In genomic region chr19:31763951-31764800, GRCm38 (mm10) we compare ENCODE assay signal across 8 mouse cellular contexts. TPM values are rescaled to one million over a fixed set of nuclear protein-coding genes. Genes with fewer than 3 reads are reported as not detected.
DNase-seq lines count a peak whose midpoint lies in the region; ATAC-seq and TF ChIP-seq lines count a peak whose summit lies in the region.

No protein-coding gene starts in this region.

- peak overlapping the region; percentile 98 for H3K4me2 ChIP-seq in embryonic facial prominence, embryonic 15.5 days (replicated peaks)
- peak overlapping the region; percentile 85 for H3K4me2 ChIP-seq in heart, embryonic 15.5 days
- peak overlapping the region; percentile 96 for H3K4me2 ChIP-seq in kidney, postnatal 0 days (ENCODE audit: low read length)

- peaks cover 23% of the 10 kb centered on the region for H3K27me3 ChIP-seq in embryonic facial prominence, embryonic 15.5 days
- no peaks in the 10 kb centered on the region for H3K27me3 ChIP-seq in heart, embryonic 15.5 days
- no peaks in the 10 kb centered on the region for H3K27me3 ChIP-seq in kidney, postnatal 0 days (ENCODE audit: insufficient read depth, low read length)
- H3K27me3 ChIP-seq in splenic B cell, adult 2 months (ENCODE audit: control insufficient read depth, insufficient read depth, low read length, poor library complexity, severe bottlenecking) = no peaks in the 10 kb centered on the region; the same call in 1 of the 2 replicates

- peak; percentile 36 for TF ChIP-seq CTCF in kidney, postnatal 0 days (IDR thresholded peaks at IDR 0.05; ENCODE audit: low read depth)

- peak overlapping the region; percentile 26 for H3K9ac ChIP-seq in embryonic facial prominence, embryonic 15.5 days
- peak overlapping the region; percentile 84 for H3K9ac ChIP-seq in heart, embryonic 15.5 days
- peak overlapping the region; percentile 68 for H3K9ac ChIP-seq in kidney, postnatal 0 days (ENCODE audit: low read depth, low read length)

- H3K27ac ChIP-seq in embryonic facial prominence, embryonic 15.5 days (replicated peaks) = peak overlapping the region; percentile 51; the same call in 1 of the 2 replicates
- H3K27ac ChIP-seq in heart, embryonic 15.5 days = peak overlapping the region; percentile 95
- H3K27ac ChIP-seq in kidney, postnatal 0 days = peak overlapping the region; percentile 60

- H3K4me3 ChIP-seq in embryonic facial prominence, embryonic 15.5 days (replicated peaks) = peak overlapping the region; percentile 62
- H3K4me3 ChIP-seq in heart, embryonic 15.5 days = peak overlapping the region; percentile 88
- peak overlapping the region; percentile 68 for H3K4me3 ChIP-seq in kidney, postnatal 0 days (replicated peaks; ENCODE audit: low read depth, low read length)

- peak; percentile 17 to 29 for DNase-seq in B cell, adult 2 months
- peak; percentile 35 for DNase-seq in MN1 (ENCODE audit: low spot score)
- DNase-seq in kidney, postnatal 0 days (ENCODE audit: low spot score) = peak; percentile 68
- DNase-seq in lung, postnatal 25 days (ENCODE audit: low spot score) = peak; percentile 61
- DNase-seq in splenic B cell, adult 2 months (ENCODE audit: low read depth, low spot score) = peak; percentile 7
- DNase-seq in frontal cortex, adult 2 months (ENCODE audit: extremely low spot score in 1 of 2, low spot score in 1 of 2) = no peak

- 1% methylated on average over 55 of the region's 56 CpGs for WGBS in embryonic facial prominence, embryonic 15.5 days
- WGBS in heart, embryonic 15.5 days = under 1% methylated on average over 56 of the region's 56 CpGs
- WGBS in kidney, postnatal 0 days = 2% methylated on average over 56 of the region's 56 CpGs

- no peaks in the 10 kb centered on the region for H3K36me3 ChIP-seq in embryonic facial prominence, embryonic 15.5 days
- no peaks in the 10 kb centered on the region for H3K36me3 ChIP-seq in heart, embryonic 15.5 days
- H3K36me3 ChIP-seq in kidney, postnatal 0 days (ENCODE audit: insufficient read depth, low read length) = no peaks in the 10 kb centered on the region
- H3K36me3 ChIP-seq in splenic B cell, adult 2 months (ENCODE audit: control insufficient read depth, insufficient read depth, low read length, poor library complexity, severe bottlenecking) = no peaks in the 10 kb centered on the region

- no peaks in the 10 kb centered on the region for H3K9me3 ChIP-seq in embryonic facial prominence, embryonic 15.5 days (replicated peaks)
- H3K9me3 ChIP-seq in heart, embryonic 15.5 days (replicated peaks) = no peaks in the 10 kb centered on the region
- no peaks in the 10 kb centered on the region for H3K9me3 ChIP-seq in kidney, postnatal 0 days (replicated peaks; ENCODE audit: low read length)

- ATAC-seq in embryonic facial prominence, embryonic 15.5 days (ENCODE audit: insufficient number of reproducible peaks, low FRiP score, low TSS enrichment, low read depth) = peak; percentile 53; the same call in 1 of the 2 replicates
- ATAC-seq in heart, embryonic 15.5 days (replicated peaks; ENCODE audit: insufficient number of reproducible peaks, insufficient read depth, low FRiP score, low read depth) = peak; percentile 70
- ATAC-seq in kidney, postnatal 0 days (replicated peaks; ENCODE audit: low FRiP score, low read depth) = peak; percentile 43

- H3K4me1 ChIP-seq in embryonic facial prominence, embryonic 15.5 days = peaks cover 30% of the 10 kb centered on the region
- peaks cover 21% of the 10 kb centered on the region for H3K4me1 ChIP-seq in heart, embryonic 15.5 days (replicated peaks)
- H3K4me1 ChIP-seq in kidney, postnatal 0 days (replicated peaks; ENCODE audit: insufficient read depth, low read length) = peaks cover 11% of the 10 kb centered on the region

RNA-seq across cellular contexts. Expression of gene Prkg1, which starts 0.7 kb away (rescaled TPM):
- 9.6 and 11.4 TPM in 2 replicates for polyA plus RNA-seq in embryonic facial prominence, embryonic 15.5 days (2015; fragmentation: Nextera tagmentation; extraction: Ambion mirVana)
- polyA plus RNA-seq in heart, embryonic 15.5 days (2015; fragmentation: Nextera tagmentation; extraction: Ambion mirVana) = 6.0 TPM in 2 replicates
- polyA plus RNA-seq in kidney, postnatal 0 days (2015; fragmentation: Nextera tagmentation; extraction: Ambion mirVana) = 2.3 and 2.8 TPM in 2 replicates
- polyA plus RNA-seq in frontal cortex, adult 2 months (2012; rRNA removed) = 9.1 and 9.3 TPM in 2 replicates

Comparison
In these comparisons a context has a peak if more than half of its experiments do, and no peak if none do; other contexts are left out.
1. DNase-seq: peak in B cell, adult 2 months (2 of 2), MN1 (single experiment), kidney, postnatal 0 days (single experiment), lung, postnatal 25 days (single experiment) and splenic B cell, adult 2 months (single experiment); none in frontal cortex, adult 2 months (0 of 2).
2. H3K9ac ChIP-seq: peak in every context shown above with its lines; median percentile 84 in heart, embryonic 15.5 days; 68 in kidney, postnatal 0 days; 26 in embryonic facial prominence, embryonic 15.5 days.
3. Peak in every context shown above with its lines, with median percentiles within 50 percentile points of each other: ATAC-seq, H3K27ac ChIP-seq, H3K4me2 ChIP-seq and H3K4me3 ChIP-seq.